Mouse (Mus musculus): Measurements from ENCODE around the gene Cd72. TPM values are rescaled to one million over a fixed set of nuclear protein-coding genes. Genes with fewer than 3 reads are reported as not detected.

Gene Cd72
- total and polyA plus RNA-seq, 3 experiments: 24.0 to 61.4 (median 55.9) TPM

DNA sequence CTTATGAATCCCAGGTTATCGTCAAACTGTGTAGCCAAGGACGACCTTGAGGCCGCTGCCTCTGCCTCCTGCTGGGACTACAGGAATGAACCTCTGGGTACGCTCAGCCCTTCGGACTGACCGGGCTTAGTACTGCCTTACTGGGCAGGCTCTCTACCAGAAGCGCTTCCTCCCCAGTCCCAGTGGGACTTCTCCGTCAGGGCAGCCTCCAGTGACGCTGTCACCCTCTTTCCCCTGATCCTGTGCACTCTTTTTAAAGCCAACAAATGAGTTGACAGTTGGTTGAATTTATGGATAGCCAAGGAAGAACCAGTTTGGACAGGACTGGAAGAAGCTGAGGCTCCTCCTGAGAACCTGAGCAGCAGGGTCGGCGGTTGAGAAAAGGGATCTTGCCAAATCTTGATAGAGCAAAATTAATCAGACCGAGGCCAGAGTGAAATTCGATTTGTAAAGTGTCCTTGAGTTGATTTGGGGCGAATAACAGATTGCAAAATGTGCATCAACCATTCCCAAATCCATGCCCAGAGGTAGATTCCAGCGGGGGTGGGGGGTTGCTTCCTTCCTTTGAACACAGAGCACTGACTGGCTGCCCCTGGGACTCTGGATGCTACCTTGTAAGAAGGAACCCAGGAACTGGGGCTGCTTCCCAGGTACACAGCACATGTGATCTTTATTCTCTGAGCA is 35.3 kb downstream of the Cd72 start:
- Histone ChIP-seq H3K27me3 (replicated peaks) (peaks cover 32% of the 10 kb centered on the region), H3K4me3 (replicated peaks in 1 of 3; ENCODE audit: low read depth in 2 of 3, low read length in 2 of 3, poor library complexity in 1 of 3) (no peak overlapping the region), H3K4me1 (ENCODE audit: control insufficient read depth in 1 of 2, insufficient read depth in 2 of 2) (peaks cover 5 to 23% of the 10 kb centered on the region in 2 experiments), H3K36me3 (replicated peaks in 1 of 2; ENCODE audit: control insufficient read depth in 1 of 2, insufficient read depth in 1 of 2, low read length in 1 of 2) (no peaks in the 10 kb centered on the region), H3K27ac (ENCODE audit: insufficient read depth, low read depth) (no peak overlapping the region), H3K4me2 (ENCODE audit: insufficient read depth, low read depth, poor library complexity, severe bottlenecking) (no peak overlapping the region), H3K9ac (ENCODE audit: insufficient read depth, low read depth) (no peak overlapping the region), H3K9me3 (replicated peaks; ENCODE audit: low read length) (no peaks in the 10 kb centered on the region), H3K79me2 (replicated peaks; ENCODE audit: control insufficient read depth, extremely low read depth, insufficient read depth, poor library complexity, severe bottlenecking) (no peaks in the 10 kb centered on the region)
- dilution Hi-C loops (cut with MboI; ENCODE audit: extremely low pct_ligation_motif_present, extremely low pct_unique_long_range_greater_than_20kb, low sequenced_read_pairs) (no loop called here), in situ Hi-C loops (cut with MboI; ENCODE audit: low pct_ligation_motif_present, low pct_unique_long_range_greater_than_20kb, low sequenced_read_pairs) (loop anchor here (25.0 kb wide), 1 partner anchor 332 kb away; no protein-coding TSS in a partner anchor)
- TF ChIP-seq NRF1 (IDR thresholded peaks at IDR 0.05; ENCODE audit: low read depth, low read length): no peak
- no peak for TF ChIP-seq SIN3A (IDR thresholded peaks at IDR 0.05; ENCODE audit: low read length)
- no peak for TF ChIP-seq USF2 (conservative IDR thresholded peaks at IDR 0.05; ENCODE audit: low read depth, low read length)
- no peak for TF ChIP-seq MAZ (IDR thresholded peaks at IDR 0.05; ENCODE audit: low read depth, low read length)
- TF ChIP-seq ELF1 (IDR thresholded peaks at IDR 0.05; ENCODE audit: low read depth, low read length): no peak
- TF ChIP-seq POLR2AphosphoS2 (IDR thresholded peaks at IDR 0.05; ENCODE audit: low read depth, low read length): no peak
- no peak for TF ChIP-seq CHD1 (IDR thresholded peaks at IDR 0.05; ENCODE audit: low read depth, low read length)
- no peak for TF ChIP-seq CTCF (conservative IDR thresholded peaks at IDR 0.05 in 1 of 2, IDR thresholded peaks at IDR 0.05 in 1 of 2; ENCODE audit: low read depth in 2 of 2, low read length in 2 of 2)
- no peak for TF ChIP-seq NELFE (IDR thresholded peaks at IDR 0.05; ENCODE audit: low read depth, low read length)
- no peak for TF ChIP-seq KAT2A (IDR thresholded peaks at IDR 0.05; ENCODE audit: insufficient replicate concordance, low read length)
- TF ChIP-seq MAX (IDR thresholded peaks at IDR 0.05; ENCODE audit: low read length): no peak
- TF ChIP-seq ZKSCAN1 (IDR thresholded peaks at IDR 0.05; ENCODE audit: borderline replicate concordance, low read depth, low read length): no peak
- no peak for TF ChIP-seq CHD2 (IDR thresholded peaks at IDR 0.05; ENCODE audit: low read length)
- TF ChIP-seq ZMIZ1 (IDR thresholded peaks at IDR 0.05; ENCODE audit: low read depth, low read length): no peak
- DNase-seq (ENCODE audit: extremely low read depth): no peak

DNA sequence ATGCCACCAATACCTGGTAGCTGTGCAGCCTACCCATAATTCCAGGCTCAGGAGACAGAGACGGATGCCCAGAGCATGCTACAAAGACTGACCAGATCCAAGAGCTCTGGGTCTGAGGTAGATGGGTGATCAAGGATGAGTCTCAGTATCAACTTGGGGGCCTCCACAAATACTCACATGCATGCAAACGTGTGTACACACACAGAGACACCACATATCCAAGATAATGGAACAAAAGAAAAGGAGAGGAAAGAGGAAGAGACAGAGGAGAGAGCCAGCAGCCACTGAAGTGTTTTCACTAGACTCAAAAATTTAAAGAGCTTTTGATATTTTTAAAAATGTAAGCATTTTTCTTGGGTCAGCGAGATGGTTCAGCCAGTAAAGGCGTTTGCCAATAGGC is 36.0 kb downstream of the Cd72 start:
- Histone ChIP-seq H3K4me3 (replicated peaks in 1 of 3; ENCODE audit: low read depth in 2 of 3, low read length in 2 of 3, poor library complexity in 1 of 3) (no peak overlapping the region), H3K27ac (ENCODE audit: insufficient read depth, low read depth) (no peak overlapping the region), H3K27me3 (replicated peaks) (peaks cover 27% of the 10 kb centered on the region), H3K9ac (ENCODE audit: insufficient read depth, low read depth) (no peak overlapping the region), H3K4me1 (ENCODE audit: control insufficient read depth in 1 of 2, insufficient read depth in 2 of 2) (peaks cover 5 to 23% of the 10 kb centered on the region in 2 experiments), H3K79me2 (replicated peaks; ENCODE audit: control insufficient read depth, extremely low read depth, insufficient read depth, poor library complexity, severe bottlenecking) (no peaks in the 10 kb centered on the region), H3K4me2 (ENCODE audit: insufficient read depth, low read depth, poor library complexity, severe bottlenecking) (no peak overlapping the region), H3K9me3 (replicated peaks; ENCODE audit: low read length) (no peaks in the 10 kb centered on the region), H3K36me3 (replicated peaks in 1 of 2; ENCODE audit: control insufficient read depth in 1 of 2, insufficient read depth in 1 of 2, low read length in 1 of 2) (no peaks in the 10 kb centered on the region)
- dilution Hi-C loops (cut with MboI; ENCODE audit: extremely low pct_ligation_motif_present, extremely low pct_unique_long_range_greater_than_20kb, low sequenced_read_pairs): no loop called here
- no peak for DNase-seq (ENCODE audit: extremely low read depth)
- no peak for TF ChIP-seq CHD2 (IDR thresholded peaks at IDR 0.05; ENCODE audit: low read length)
- no peak for TF ChIP-seq CHD1 (IDR thresholded peaks at IDR 0.05; ENCODE audit: low read depth, low read length)
- no peak for TF ChIP-seq ZKSCAN1 (IDR thresholded peaks at IDR 0.05; ENCODE audit: borderline replicate concordance, low read depth, low read length)
- TF ChIP-seq MXI1 (IDR thresholded peaks at IDR 0.05; ENCODE audit: low read depth, low read length): no peak
- TF ChIP-seq MAZ (IDR thresholded peaks at IDR 0.05; ENCODE audit: low read depth, low read length): no peak
- no peak for TF ChIP-seq ZNF384 (IDR thresholded peaks at IDR 0.05; ENCODE audit: low read depth, low read length)
- no peak for TF ChIP-seq USF2 (conservative IDR thresholded peaks at IDR 0.05; ENCODE audit: low read depth, low read length)
- no peak for TF ChIP-seq BHLHE40 (IDR thresholded peaks at IDR 0.05; ENCODE audit: low read depth, low read length)
- no peak for TF ChIP-seq ZC3H11A (IDR thresholded peaks at IDR 0.05; ENCODE audit: low read depth, low read length)
- TF ChIP-seq ELF1 (IDR thresholded peaks at IDR 0.05; ENCODE audit: low read depth, low read length): no peak
- TF ChIP-seq EP300 (IDR thresholded peaks at IDR 0.05; ENCODE audit: low read length): no peak
- no peak for TF ChIP-seq NRF1 (IDR thresholded peaks at IDR 0.05; ENCODE audit: low read depth, low read length)
- in situ Hi-C loops (cut with MboI; ENCODE audit: low pct_ligation_motif_present, low pct_unique_long_range_greater_than_20kb, low sequenced_read_pairs): loop anchor here (25.0 kb wide), 1 partner anchor 331 kb away; no protein-coding TSS in a partner anchor
